Mouse (Mus musculus): ENCODE data around the gene Dock2. TPM values are rescaled to one million over a fixed set of nuclear protein-coding genes. Genes with fewer than 3 reads are reported as not detected.

Dock2 gene
- total RNA-seq, 1 experiment from 2014 or later, result 177 TPM

DNA sequence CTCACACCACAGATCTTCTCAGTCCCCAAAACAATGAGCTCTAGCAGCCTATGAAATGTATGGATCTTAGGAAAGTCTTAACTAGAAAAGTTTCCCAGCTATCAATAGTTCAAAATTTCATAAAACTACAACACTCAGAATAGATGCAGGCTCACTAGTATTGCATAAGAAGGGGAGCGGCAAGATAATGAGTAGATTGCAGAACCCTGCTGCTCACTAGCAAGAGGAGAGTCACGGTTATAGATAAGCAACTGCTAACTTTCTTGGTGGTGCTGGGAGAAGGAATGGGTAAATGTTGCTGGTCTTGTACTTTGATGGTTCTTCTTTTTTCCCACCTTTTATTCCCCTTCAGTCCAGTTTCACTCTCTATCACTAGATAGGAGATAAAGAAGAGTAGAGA, 291.5 kb downstream of the Dock2 start:
- ATAC-seq (replicated peaks in 1 of 2; ENCODE audit: insufficient read depth in 1 of 2, low FRiP score in 2 of 2, low TSS enrichment in 1 of 2, low read depth in 1 of 2, poor library complexity in 2 of 2, severe bottlenecking in 2 of 2), result no peak

DNA sequence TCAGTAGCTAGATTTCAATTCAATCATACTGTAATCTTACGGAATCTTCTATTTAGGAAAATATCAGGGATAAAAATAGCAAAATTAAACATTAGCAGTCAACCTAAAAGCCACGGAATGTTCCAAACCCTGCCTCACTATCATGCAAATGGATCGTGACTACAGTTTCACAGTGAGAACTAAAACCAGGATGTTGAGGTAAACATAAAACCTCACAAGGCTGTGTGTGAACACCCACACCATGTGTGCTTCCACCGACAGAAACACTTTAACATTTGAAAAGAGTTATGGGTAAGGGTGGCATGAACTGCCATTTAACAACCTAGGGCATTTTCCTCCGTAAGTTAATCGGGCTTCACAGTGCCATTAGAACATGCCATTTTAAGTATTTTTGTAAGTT, 294.1 kb downstream of the Dock2 start:
- ATAC-seq (replicated peaks in 1 of 2; ENCODE audit: insufficient read depth in 1 of 2, low FRiP score in 2 of 2, low TSS enrichment in 1 of 2, low read depth in 1 of 2, poor library complexity in 2 of 2, severe bottlenecking in 2 of 2), result no peak

DNA sequence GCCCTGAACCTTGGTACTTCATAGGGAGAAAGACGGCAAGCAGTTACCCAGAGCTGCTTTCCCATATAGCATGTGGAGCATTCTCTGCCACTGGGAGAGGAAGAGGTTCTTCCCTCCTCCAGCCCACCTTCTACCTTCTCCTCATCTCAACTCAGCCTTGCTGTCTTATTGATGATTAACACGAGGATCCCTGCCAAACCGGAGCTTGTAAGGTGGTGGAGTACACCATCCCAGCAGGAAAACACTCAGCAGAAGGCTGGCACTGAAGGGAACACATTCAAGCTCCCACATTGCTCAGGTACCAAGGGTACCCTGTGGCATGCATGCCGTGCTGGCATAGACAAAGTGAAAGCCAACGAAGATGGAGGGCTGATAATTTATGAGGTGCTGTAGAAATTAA, 304.4 kb downstream of the Dock2 start:
- ATAC-seq (replicated peaks in 1 of 2; ENCODE audit: insufficient read depth in 1 of 2, low FRiP score in 2 of 2, low TSS enrichment in 1 of 2, low read depth in 1 of 2, poor library complexity in 2 of 2, severe bottlenecking in 2 of 2), result no peak

DNA sequence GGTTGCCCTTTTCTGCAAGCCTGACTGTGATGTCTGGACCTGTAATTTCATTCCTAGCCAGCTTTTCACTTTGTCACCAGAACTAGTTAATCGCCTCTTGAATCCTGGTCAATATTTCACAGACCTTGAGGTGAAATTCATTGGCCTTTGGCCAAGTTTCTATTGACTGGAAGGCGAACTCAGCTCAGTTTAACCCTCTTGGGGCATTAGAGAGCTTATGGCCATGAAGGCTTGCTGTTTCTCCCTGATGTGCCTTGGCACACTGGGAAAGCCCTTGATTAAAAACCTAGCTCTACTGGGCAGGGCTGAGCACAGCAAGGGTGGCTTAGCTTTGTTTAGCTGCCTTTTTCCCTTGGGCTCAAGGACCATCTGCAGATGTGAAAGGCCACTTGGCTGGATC, 313.9 kb downstream of the Dock2 start:
- ATAC-seq (replicated peaks in 1 of 2; ENCODE audit: insufficient read depth in 1 of 2, low FRiP score in 2 of 2, low TSS enrichment in 1 of 2, low read depth in 1 of 2, poor library complexity in 2 of 2, severe bottlenecking in 2 of 2), result no peak

DNA sequence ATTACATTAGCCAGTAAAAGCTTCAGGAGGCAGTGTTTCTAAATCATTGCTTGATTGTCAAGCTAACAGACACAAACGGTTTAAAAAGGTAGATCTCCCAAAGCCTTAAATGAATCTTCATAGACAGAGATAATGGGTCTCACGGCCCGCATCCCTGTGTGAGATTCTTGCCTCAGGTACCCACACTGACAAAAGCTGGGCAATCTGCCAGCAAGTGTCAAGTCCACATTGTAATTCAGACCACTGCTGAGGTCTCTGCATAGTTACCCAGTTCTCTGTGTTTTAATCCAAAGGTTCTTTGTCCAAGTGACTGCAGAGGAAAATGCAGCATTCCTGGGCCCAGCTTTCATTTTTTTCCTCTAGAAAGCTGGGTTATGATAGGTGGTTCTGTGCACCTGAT, 315.1 kb downstream of the Dock2 start:
- ATAC-seq (replicated peaks in 1 of 2; ENCODE audit: insufficient read depth in 1 of 2, low FRiP score in 2 of 2, low TSS enrichment in 1 of 2, low read depth in 1 of 2, poor library complexity in 2 of 2, severe bottlenecking in 2 of 2), result no peak

DNA sequence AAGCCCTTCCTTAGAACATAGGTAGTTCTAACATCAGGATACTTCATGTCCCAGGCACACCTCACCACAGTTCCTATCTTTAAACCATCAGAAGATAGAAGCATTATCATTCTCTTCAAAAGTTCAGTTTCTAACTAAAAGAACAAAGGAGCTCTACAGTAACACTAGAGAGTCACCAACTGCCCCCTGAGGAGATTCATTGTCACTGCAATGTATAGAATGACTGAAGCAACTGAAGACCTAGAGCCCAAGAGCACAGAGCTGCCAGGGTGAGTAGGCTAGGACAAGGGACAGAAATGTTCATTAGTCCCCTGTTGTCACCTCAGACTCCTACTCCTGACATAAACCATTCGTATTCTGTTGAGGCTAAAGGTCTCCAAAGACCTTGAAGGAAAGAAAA, 316.6 kb downstream of the Dock2 start:
- ATAC-seq (replicated peaks in 1 of 2; ENCODE audit: insufficient read depth in 1 of 2, low FRiP score in 2 of 2, low TSS enrichment in 1 of 2, low read depth in 1 of 2, poor library complexity in 2 of 2, severe bottlenecking in 2 of 2), result no peak

DNA sequence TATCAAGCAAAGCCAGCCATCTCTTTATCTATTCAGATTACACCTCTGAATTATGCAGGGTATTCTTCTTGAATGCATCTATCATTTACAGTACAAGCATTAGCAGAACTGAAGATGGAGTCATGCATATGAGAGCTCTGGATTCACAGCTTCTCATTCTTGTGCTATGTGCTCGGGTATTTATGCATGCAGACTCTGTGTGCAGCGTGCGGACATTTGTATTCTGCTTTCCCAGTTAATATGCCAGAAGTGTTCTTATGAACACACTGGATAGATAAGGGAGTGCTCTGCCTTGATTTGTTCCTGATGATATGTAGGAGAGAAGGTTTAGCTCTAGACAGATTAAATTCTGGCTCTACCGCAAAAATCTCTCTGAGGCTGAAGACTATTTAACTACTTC, 333.7 kb downstream of the Dock2 start:
- ATAC-seq (replicated peaks in 1 of 2; ENCODE audit: insufficient read depth in 1 of 2, low FRiP score in 2 of 2, low TSS enrichment in 1 of 2, low read depth in 1 of 2, poor library complexity in 2 of 2, severe bottlenecking in 2 of 2), result no peak

DNA sequence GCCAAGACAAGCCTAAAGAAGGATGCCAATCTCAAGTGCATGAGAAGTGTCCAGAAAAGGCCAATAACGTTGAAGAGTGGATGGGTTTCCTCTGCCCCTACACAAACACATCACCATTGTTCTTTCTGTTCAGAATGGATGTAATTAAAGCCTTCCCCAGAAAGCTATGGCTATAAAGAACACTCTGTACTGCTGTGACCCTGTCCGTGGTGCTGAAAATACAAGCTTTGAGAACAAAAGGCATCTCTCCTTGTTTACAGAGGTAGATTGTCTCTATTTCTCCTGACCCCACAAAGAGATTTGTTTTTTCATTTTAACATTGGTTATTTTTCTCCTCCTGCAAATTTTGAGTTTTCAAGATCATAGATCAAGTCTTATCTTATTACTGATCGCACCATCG, 335.8 kb downstream of the Dock2 start:
- no peak for ATAC-seq (replicated peaks in 1 of 2; ENCODE audit: insufficient read depth in 1 of 2, low FRiP score in 2 of 2, low TSS enrichment in 1 of 2, low read depth in 1 of 2, poor library complexity in 2 of 2, severe bottlenecking in 2 of 2)

DNA sequence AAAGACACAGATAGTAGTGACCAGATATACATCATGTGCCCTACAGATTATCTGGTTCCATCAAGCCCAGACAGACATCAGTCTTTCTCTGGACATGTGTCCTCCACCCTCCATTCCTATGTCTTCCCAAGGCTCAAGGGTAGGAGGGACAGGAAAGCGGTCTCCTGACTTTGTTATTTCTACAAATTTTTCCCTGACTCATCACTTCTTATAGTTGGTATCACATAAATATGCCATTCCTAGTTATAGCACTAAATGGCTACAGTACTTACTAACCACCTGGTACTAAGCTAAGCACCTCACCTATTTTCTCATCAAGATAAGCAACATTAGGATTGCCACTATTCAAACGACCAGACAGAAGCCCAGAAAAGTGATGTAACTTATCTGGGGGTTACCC, 345.3 kb downstream of the Dock2 start:
- ATAC-seq (replicated peaks in 1 of 2; ENCODE audit: insufficient read depth in 1 of 2, low FRiP score in 2 of 2, low TSS enrichment in 1 of 2, low read depth in 1 of 2, poor library complexity in 2 of 2, severe bottlenecking in 2 of 2), result no peak

DNA sequence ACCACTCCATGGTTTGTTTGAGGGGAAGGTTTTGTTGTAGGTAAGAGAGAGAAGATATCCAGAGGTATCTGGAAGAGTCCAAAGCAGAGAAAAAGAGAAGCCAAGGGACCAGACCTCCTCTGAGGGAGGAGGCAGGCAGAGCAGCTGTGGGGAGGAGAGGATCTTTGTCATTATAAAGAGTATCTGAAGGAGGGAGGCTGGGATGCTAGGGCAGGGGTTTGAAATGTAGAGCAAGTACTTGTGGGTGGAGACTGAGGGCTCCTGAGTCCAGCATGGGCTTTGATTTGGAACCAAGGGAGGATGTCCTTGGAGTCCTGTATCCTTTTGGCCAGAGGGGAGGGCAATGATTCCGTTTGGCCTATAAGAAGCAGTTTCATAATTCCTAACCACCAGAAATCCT, 346.2 kb downstream of the Dock2 start:
- no peak for ATAC-seq (replicated peaks in 1 of 2; ENCODE audit: insufficient read depth in 1 of 2, low FRiP score in 2 of 2, low TSS enrichment in 1 of 2, low read depth in 1 of 2, poor library complexity in 2 of 2, severe bottlenecking in 2 of 2)

DNA sequence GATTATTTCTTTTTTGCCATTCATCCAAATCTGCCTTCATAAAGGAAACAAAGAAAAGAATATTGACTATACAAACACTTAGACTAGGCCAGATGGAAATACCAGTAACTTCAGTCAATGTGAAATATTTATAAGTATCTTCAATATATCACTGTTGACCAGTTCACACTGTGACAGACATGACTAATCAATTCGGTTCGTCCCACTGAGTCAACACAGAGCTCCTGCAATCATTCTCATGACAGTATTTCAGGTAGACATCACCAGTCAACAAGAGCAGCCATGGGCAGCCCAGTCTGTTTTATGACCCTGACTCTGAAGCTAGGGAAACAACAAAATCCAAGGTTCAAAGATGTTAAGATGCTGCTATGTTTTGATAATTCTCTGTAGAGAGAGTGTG, 351.7 kb downstream of the Dock2 start:
- ATAC-seq (replicated peaks in 1 of 2; ENCODE audit: insufficient read depth in 1 of 2, low FRiP score in 2 of 2, low TSS enrichment in 1 of 2, low read depth in 1 of 2, poor library complexity in 2 of 2, severe bottlenecking in 2 of 2), result no peak

DNA sequence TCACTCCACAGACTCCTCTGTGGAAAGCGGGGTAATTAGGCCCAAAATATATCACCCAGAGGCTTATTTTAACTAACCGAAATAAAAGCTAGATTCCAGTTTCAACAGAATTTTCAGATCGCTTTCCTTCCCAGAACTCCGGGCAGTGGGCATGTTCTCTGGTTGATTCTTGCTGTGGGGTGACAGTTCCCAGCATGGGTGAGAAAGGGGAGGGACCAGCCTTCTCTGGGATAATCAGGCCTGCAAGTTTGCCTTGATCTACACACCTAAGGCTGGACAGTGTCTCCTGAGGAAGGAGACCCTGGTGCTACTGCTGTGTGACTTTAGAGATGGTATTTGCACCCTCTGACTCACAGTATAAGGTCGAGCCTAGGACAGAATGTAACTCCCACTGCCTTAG, 352.3 kb downstream of the Dock2 start:
- no peak for ATAC-seq (replicated peaks in 1 of 2; ENCODE audit: insufficient read depth in 1 of 2, low FRiP score in 2 of 2, low TSS enrichment in 1 of 2, low read depth in 1 of 2, poor library complexity in 2 of 2, severe bottlenecking in 2 of 2)

DNA sequence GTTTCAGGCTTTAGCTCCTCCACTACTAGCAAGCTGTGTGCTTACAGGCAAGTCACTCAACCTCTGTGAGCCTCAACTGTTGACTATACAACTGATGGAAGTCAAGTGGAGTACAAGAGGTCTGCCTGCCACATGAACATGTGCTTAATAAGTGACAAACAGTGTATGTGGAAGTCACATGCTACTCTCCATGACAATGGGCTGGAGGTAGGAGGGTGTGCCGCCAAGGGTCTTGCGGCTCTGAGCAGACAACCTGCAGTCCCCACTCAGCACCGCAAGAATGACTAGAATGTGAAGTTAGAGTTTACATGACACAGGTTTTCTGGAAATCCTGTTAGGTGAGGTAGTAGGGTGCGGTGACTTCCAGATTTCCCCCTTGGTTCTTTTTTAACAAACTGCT, 352.8 kb downstream of the Dock2 start:
- ATAC-seq (replicated peaks in 1 of 2; ENCODE audit: insufficient read depth in 1 of 2, low FRiP score in 2 of 2, low TSS enrichment in 1 of 2, low read depth in 1 of 2, poor library complexity in 2 of 2, severe bottlenecking in 2 of 2), result no peak

DNA sequence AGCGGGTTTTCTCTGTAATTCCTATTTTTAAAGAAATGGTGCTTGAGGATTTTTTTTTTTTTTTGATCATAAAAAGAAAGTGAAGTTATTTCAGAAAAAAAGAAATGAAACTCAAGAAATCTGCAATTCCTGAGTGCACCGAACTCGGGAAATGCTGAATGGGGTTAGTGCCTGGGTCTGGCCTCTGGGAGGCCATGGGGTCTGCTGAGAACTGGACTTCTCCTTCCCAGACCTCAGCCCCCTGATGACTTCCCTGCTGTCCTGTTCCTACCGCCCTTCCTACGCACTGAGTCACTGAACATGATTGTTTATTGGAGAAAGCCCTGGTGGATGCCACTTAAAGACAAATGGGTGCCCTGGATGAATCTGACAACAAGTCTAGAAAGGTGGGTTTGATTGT, 356.5 kb downstream of the Dock2 start:
- ATAC-seq (replicated peaks in 1 of 2; ENCODE audit: insufficient read depth in 1 of 2, low FRiP score in 2 of 2, low TSS enrichment in 1 of 2, low read depth in 1 of 2, poor library complexity in 2 of 2, severe bottlenecking in 2 of 2), result no peak

DNA sequence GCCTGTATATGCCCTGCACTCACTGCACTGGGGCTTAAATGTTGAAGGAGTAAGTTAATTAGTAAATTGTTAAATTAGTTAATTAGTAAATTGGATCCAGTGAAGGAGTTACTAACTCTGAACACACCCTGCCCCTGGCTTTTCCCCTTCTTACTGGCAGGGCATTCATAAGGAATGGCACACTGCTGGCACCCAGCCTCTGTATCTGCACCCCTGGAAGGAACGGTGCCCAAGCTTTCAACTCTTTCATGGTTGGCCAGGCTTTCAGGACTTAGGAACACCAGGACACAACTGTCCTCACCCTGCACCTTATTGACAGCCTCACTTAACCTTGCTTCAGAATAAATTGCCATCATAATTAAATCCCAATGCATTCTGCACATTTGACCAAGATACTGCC, 359.1 kb downstream of the Dock2 start:
- no peak for ATAC-seq (replicated peaks in 1 of 2; ENCODE audit: insufficient read depth in 1 of 2, low FRiP score in 2 of 2, low TSS enrichment in 1 of 2, low read depth in 1 of 2, poor library complexity in 2 of 2, severe bottlenecking in 2 of 2)

DNA sequence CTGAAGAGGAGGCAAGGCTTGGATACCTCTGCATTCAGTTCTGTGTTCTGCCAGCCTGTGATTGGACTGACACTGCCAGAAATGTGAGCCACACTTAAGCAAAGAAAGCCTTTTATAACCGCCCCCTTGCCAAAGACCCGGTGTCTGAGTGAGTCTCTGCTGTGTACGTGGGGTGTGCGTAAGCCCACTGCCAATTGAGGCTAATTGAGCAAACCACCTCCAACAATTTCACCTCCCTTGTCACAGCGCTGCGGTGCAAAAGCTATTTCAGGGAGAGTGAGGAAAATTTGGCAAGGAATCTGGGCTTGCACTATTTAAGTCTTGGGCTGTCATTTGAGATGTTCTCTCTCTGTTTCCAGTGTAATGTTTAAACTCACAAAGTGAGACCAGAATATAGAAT, 362.6 kb downstream of the Dock2 start:
- no peak for ATAC-seq (replicated peaks in 1 of 2; ENCODE audit: insufficient read depth in 1 of 2, low FRiP score in 2 of 2, low TSS enrichment in 1 of 2, low read depth in 1 of 2, poor library complexity in 2 of 2, severe bottlenecking in 2 of 2)

DNA sequence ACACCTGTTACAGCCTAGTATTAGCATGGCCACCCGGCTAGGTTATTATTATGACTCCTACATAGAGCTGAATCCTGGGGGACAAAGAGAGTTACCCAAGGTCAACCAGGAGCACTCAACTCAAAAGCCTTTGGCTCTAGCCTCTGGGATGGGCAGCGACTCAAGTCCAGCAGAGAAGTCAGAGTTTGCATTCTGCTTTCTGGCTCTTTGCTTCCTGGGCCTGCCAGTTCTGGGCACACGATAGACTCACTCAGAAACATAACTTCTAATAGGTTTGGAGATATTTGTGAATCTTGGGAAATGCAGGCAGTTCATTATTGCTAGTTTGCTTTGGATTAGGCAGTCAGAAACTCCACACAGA, 367.1 kb downstream of the Dock2 start:
- ATAC-seq (replicated peaks in 1 of 2; ENCODE audit: insufficient read depth in 1 of 2, low FRiP score in 2 of 2, low TSS enrichment in 1 of 2, low read depth in 1 of 2, poor library complexity in 2 of 2, severe bottlenecking in 2 of 2), result no peak

DNA sequence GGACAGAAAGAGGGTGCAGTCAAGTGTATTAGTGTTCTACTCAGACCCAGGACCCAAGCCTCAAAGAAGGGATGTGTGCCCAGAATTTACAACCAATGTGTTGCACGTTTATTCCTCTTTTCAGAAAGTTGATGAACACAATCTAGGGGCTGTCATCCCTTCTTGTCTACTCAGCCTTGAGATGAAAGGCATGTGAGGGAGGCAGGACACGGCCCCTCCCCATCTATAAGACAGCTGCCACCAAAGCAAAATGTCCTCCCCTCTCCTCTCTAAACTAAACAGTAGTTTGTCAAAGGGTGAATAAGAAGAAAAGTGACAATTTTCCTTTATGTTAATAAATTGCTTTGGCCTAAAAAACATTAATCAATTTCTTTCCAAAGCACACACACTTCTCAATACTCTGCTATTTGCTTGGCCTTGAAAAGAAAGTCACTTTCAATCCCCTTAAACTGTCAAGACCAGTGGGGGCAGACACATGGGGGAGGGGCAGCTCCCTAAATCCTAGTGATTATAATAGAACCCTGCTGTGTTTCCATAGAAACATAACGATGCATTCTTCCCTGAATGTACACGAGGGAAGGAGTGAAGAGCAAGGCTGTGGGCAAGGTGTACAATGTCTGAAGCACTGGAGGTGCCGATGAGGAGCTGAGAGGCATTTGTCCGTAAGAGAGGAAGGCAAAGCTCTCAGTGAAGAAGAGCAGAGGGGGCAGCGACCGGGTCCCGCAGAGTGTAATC, 367.6 kb downstream of the Dock2 start:
- no peak for ATAC-seq (replicated peaks in 1 of 2; ENCODE audit: insufficient read depth in 1 of 2, low FRiP score in 2 of 2, low TSS enrichment in 1 of 2, low read depth in 1 of 2, poor library complexity in 2 of 2, severe bottlenecking in 2 of 2)

DNA sequence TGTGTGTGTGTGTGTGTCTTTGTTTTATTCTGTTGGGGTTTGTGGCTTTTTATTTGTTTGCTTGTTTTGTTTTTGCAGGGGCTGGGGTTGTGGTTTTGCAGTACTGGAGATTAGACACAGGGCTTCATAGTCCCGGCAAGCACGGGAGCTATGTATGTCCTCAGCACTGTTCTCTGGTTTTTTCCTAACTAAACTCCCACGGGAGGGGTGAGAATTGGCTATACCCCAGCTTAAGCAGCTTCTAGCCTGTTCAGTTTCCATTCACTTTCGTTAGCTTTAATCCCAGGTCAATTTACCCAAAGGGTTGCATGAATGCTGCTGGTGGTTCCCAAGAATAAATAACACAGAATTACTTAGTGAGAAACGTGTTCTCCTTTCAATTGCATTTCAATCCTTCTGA, 376.8 kb downstream of the Dock2 start:
- ATAC-seq (replicated peaks in 1 of 2; ENCODE audit: insufficient read depth in 1 of 2, low FRiP score in 2 of 2, low TSS enrichment in 1 of 2, low read depth in 1 of 2, poor library complexity in 2 of 2, severe bottlenecking in 2 of 2), result no peak

DNA sequence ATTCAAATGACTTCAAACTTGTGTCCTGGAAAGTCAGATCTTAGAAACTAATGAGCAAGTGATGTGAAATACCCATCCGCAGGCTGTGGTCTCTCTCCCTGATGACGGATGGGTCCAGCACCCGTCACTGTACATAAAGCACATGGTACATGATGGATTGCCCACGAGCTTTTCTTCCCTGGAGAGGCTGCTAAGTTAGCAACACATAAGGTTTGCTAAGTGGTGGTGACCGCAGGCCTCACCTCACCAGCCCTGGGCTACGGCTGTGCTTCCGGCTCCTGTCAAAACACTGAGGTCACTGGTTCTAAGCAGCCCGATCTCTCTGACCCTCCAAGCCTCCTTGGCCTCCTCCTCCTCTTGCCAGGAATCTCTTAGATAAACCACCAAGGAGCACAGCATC, 377.4 kb downstream of the Dock2 start:
- no peak for ATAC-seq (replicated peaks in 1 of 2; ENCODE audit: insufficient read depth in 1 of 2, low FRiP score in 2 of 2, low TSS enrichment in 1 of 2, low read depth in 1 of 2, poor library complexity in 2 of 2, severe bottlenecking in 2 of 2)

Measured in hematopoietic stem cell, adult 5-6 weeks (primary cell).